Mouse (Mus musculus) embryonic facial prominence, embryonic 10.5 days (tissue): ENCODE data around the gene Adprm. TPM values are rescaled to one million over a fixed set of nuclear protein-coding genes. Genes with fewer than 3 reads are reported as not detected.

Source experiments
- DNase-seq: peaks from one replicate; pipeline ENCODE4 v3.0.0-alpha.2; 2017; ENCODE audit warnings: low spot score
- H3K27ac ChIP-seq: fragments of 300-500 bp; sonication (generic); replicated peaks from 2 replicates; pipeline ENCODE4 v1.5.1; 2016; ENCODE audit warnings: mild to moderate bottlenecking
- H3K27me3 ChIP-seq: fragments of 300-500 bp; sonication (generic); replicated peaks from 2 replicates; pipeline ENCODE4 v1.6.1; 2016; ENCODE audit warnings: low read depth, mild to moderate bottlenecking; ENCODE audit not compliant: poor library complexity, severe bottlenecking
- H3K36me3 ChIP-seq: fragments of 300-500 bp; sonication (generic); replicated peaks from 2 replicates; pipeline ENCODE4 v1.6.1; 2016; ENCODE audit warnings: mild to moderate bottlenecking, moderate library complexity
- H3K4me1 ChIP-seq: fragments of 300-500 bp; sonication (generic); 2 replicates; pipeline ENCODE4 v1.6.1; 2016
- H3K4me3 ChIP-seq: fragments of 300-500 bp; sonication (generic); 2 replicates; pipeline ENCODE4 v1.5.1; 2016; ENCODE audit warnings: mild to moderate bottlenecking, moderate library complexity
- H3K9me3 ChIP-seq: fragments of 300-500 bp; sonication (generic); 2 replicates; pipeline ENCODE4 v1.6.1; 2016; ENCODE audit warnings: mild to moderate bottlenecking
- WGBS: fragments of 180-500 bp; shearing (Covaris S2); methylation state at CpG from one replicate; pipeline ENCODE4 v1.1.7; 2016; 5-methylcytosine and 5-hydroxymethylcytosine counted together
- polyA plus RNA-seq: library from polyadenylated mRNA; unstranded; fragments of >200 nt; fragmentation: Nextera tagmentation; extraction: Ambion mirVana; gene quantifications from 2 replicates; pipeline ENCODE4 v1.2.1, GENCODE M21; 2016

Adprm gene
- polyA plus RNA-seq, 1 experiment from 2014 or later: 30.4 TPM

GRCm38 (mm10) chr11:67011635-67012034 is 40.8 kb downstream of the Adprm start:
- Histone ChIP-seq H3K27me3 (peaks cover 5% of the 10 kb centered on the region), H3K27ac (no peak overlapping the region), H3K4me3 (no peak overlapping the region), H3K36me3 (no peaks in the 10 kb centered on the region), H3K9me3 (no peaks in the 10 kb centered on the region), H3K4me1 (peaks cover 21% of the 10 kb centered on the region)
- DNase-seq: no peak
- 10% methylated on average over 4 of the region's 4 CpGs for WGBS

GRCm38 (mm10) chr11:67010430-67010829 is 42.0 kb downstream of the Adprm start:
- peak; percentile 47 for DNase-seq
- WGBS: 8% methylated on average over 8 of the region's 8 CpGs
- Histone ChIP-seq H3K4me1 (peaks cover 21% of the 10 kb centered on the region), H3K9me3 (no peaks in the 10 kb centered on the region), H3K27me3 (peaks cover 5% of the 10 kb centered on the region; the same call in 1 of the 2 replicates), H3K27ac (peak overlapping the region; percentile 68), H3K36me3 (no peaks in the 10 kb centered on the region), H3K4me3 (no peak overlapping the region)

GRCm38 (mm10) chr11:67008528-67008927 is 43.9 kb downstream of the Adprm start:
- Histone ChIP-seq H3K36me3 (no peaks in the 10 kb centered on the region), H3K27me3 (peaks cover 5% of the 10 kb centered on the region; the same call in 1 of the 2 replicates), H3K9me3 (no peaks in the 10 kb centered on the region), H3K27ac (no peak overlapping the region), H3K4me1 (peaks cover 21% of the 10 kb centered on the region), H3K4me3 (no peak overlapping the region)
- 92% methylated on average over 4 of the region's 4 CpGs for WGBS
- no peak for DNase-seq

GRCm38 (mm10) chr11:67007961-67008360 is 44.4 kb downstream of the Adprm start:
- Histone ChIP-seq H3K4me1 (peaks cover 25% of the 10 kb centered on the region), H3K27me3 (peaks cover 5% of the 10 kb centered on the region; the same call in 1 of the 2 replicates), H3K9me3 (no peaks in the 10 kb centered on the region), H3K4me3 (no peak overlapping the region), H3K27ac (no peak overlapping the region), H3K36me3 (no peaks in the 10 kb centered on the region)
- no peak for DNase-seq
- 65% methylated on average over 8 of the region's 8 CpGs for WGBS

- DNase-seq: no peak
- Histone ChIP-seq H3K4me3 (no peak overlapping the region), H3K27ac (no peak overlapping the region), H3K27me3 (no peaks in the 10 kb centered on the region), H3K36me3 (no peaks in the 10 kb centered on the region), H3K4me1 (peaks cover 29% of the 10 kb centered on the region), H3K9me3 (no peaks in the 10 kb centered on the region)
- 75% methylated on average over 2 of the region's 2 CpGs for WGBS
These were observed 49.5 kb downstream of the Adprm start for GRCm38 (mm10) chr11:67002911-67003310.

- H3K36me3 ChIP-seq: no peaks in the 10 kb centered on the region
- peaks cover 29% of the 10 kb centered on the region for H3K4me1 ChIP-seq
- DNase-seq: peak; percentile 56
- no peaks in the 10 kb centered on the region for H3K9me3 ChIP-seq
- H3K27ac ChIP-seq: peak overlapping the region; percentile 52
- no peak overlapping the region for H3K4me3 ChIP-seq
- H3K27me3 ChIP-seq: no peaks in the 10 kb centered on the region
- 21% methylated on average over 1 of the region's 1 CpGs for WGBS
These were observed 50.7 kb downstream of the Adprm start for GRCm38 (mm10) chr11:67001717-67002116.

- no peak overlapping the region for H3K4me3 ChIP-seq
- DNase-seq: no peak
- H3K27me3 ChIP-seq: no peaks in the 10 kb centered on the region
- no peaks in the 10 kb centered on the region for H3K9me3 ChIP-seq
- 82% methylated on average over 4 of the region's 4 CpGs for WGBS
- no peaks in the 10 kb centered on the region for H3K36me3 ChIP-seq
- no peak overlapping the region for H3K27ac ChIP-seq
- peaks cover 29% of the 10 kb centered on the region for H3K4me1 ChIP-seq
These were observed 51.7 kb downstream of the Adprm start for GRCm38 (mm10) chr11:67000671-67001070.

GRCm38 (mm10) chr11:66998467-66999403 is 53.7 kb downstream of the Adprm start:
- no peaks in the 10 kb centered on the region for H3K27me3 ChIP-seq
- H3K27ac ChIP-seq: no peak overlapping the region
- DNase-seq: no peak
- peaks cover 29% of the 10 kb centered on the region for H3K4me1 ChIP-seq
- H3K36me3 ChIP-seq: no peaks in the 10 kb centered on the region
- no peaks in the 10 kb centered on the region for H3K9me3 ChIP-seq
- H3K4me3 ChIP-seq: no peak overlapping the region
- 84% methylated on average over 14 of the region's 14 CpGs for WGBS

- Histone ChIP-seq H3K36me3 (no peaks in the 10 kb centered on the region), H3K27ac (no peak overlapping the region), H3K27me3 (no peaks in the 10 kb centered on the region), H3K9me3 (no peaks in the 10 kb centered on the region), H3K4me3 (no peak overlapping the region), H3K4me1 (peaks cover 10% of the 10 kb centered on the region)
- 81% methylated on average over 4 of the region's 4 CpGs for WGBS
- no peak for DNase-seq
These were observed 55.9 kb downstream of the Adprm start for GRCm38 (mm10) chr11:66996446-66996845.

GRCm38 (mm10) chr11:66993674-66994073 is 58.7 kb downstream of the Adprm start:
- Histone ChIP-seq H3K36me3 (no peaks in the 10 kb centered on the region), H3K27ac (no peak overlapping the region), H3K4me3 (no peak overlapping the region), H3K27me3 (no peaks in the 10 kb centered on the region), H3K9me3 (no peaks in the 10 kb centered on the region), H3K4me1 (no peaks in the 10 kb centered on the region)
- 55% methylated on average over 1 of the region's 1 CpGs for WGBS
- no peak for DNase-seq

GRCm38 (mm10) chr11:66992150-66992549 is 60.2 kb downstream of the Adprm start:
- H3K4me3 ChIP-seq: no peak overlapping the region
- H3K36me3 ChIP-seq: no peaks in the 10 kb centered on the region
- 74% methylated on average over 2 of the region's 2 CpGs for WGBS
- no peak overlapping the region for H3K27ac ChIP-seq
- H3K27me3 ChIP-seq: no peaks in the 10 kb centered on the region
- peaks cover 5% of the 10 kb centered on the region; the same call in 1 of the 2 replicates for H3K4me1 ChIP-seq
- DNase-seq: no peak
- H3K9me3 ChIP-seq: no peaks in the 10 kb centered on the region
